Comparison of ENCODE assay signal across 10 mouse cellular contexts in genomic region chr6:114094251-114094650, GRCm38 (mm10). TPM values are rescaled to one million over a fixed set of nuclear protein-coding genes. Genes with fewer than 3 reads are reported as not detected.
DNase-seq lines count a peak whose midpoint lies in the region; ATAC-seq lines count a peak whose summit lies in the region.
"Had no signal": no experiment of that assay in that cellular context is flagged by ENCODE, and none has a peak within 500 bp of the region (broad histone marks: within the 10 kb centered on the region; RNA-seq: fewer than 3 reads in every experiment).

No protein-coding gene starts in this region.

- peak overlapping the region; percentile 49 for H3K27ac ChIP-seq in hindbrain, embryonic 12.5 days
- H3K27ac ChIP-seq: heart, embryonic 13.5 days; liver, embryonic 15.5 days had no signal

- DNase-seq in cerebellum, adult 9-10 months: no peak
- DNase-seq in left cerebral cortex, postnatal 36 days (ENCODE audit: low spot score in 2 of 2): peak; percentile 40 to 53
- peak; percentile 80 to 89 for DNase-seq in right cerebral cortex, postnatal 10 days (ENCODE audit: low spot score in 2 of 2)
- no peak for DNase-seq in kidney, postnatal 36 days
- DNase-seq in heart, adult 9 months (ENCODE audit: low spot score in 2 of 2): no peak
- DNase-seq in gastrocnemius, postnatal 14 days: no peak

- WGBS in hindbrain, embryonic 12.5 days: 18% methylated on average over 16 of the region's 16 CpGs

- no peak overlapping the region for H3K4me3 ChIP-seq in hindbrain, embryonic 12.5 days
- H3K4me3 ChIP-seq: heart, embryonic 13.5 days; liver, embryonic 15.5 days had no signal

- 0 out of 2 replicates have a peak overlapping the region, but pooled peaks have one; percentile 2 for H3K4me2 ChIP-seq in hindbrain, embryonic 12.5 days (replicated peaks)
- H3K4me2 ChIP-seq: heart, embryonic 13.5 days; liver, embryonic 15.5 days had no signal

- H3K36me3 ChIP-seq in hindbrain, embryonic 12.5 days: no peaks in the 10 kb centered on the region
- H3K36me3 ChIP-seq: heart, embryonic 13.5 days; liver, embryonic 15.5 days had no signal

- ATAC-seq in cerebellum, adult (ENCODE audit: insufficient number of reproducible peaks, low FRiP score, low TSS enrichment): peak; percentile 41; the same call in 1 of the 2 replicates
- peak; percentile 62; the same call in 1 of the 2 replicates for ATAC-seq in hindbrain, embryonic 12.5 days (ENCODE audit: low FRiP score)

- intact Hi-C loops in left cerebral cortex, postnatal 36 days (cut with DNase I): loop anchor here (2.0 to 10.0 kb wide), 3 partner anchors 39 to 603 kb away; no protein-coding TSS in a partner anchor
- intact Hi-C loops in gastrocnemius, postnatal 14 days (cut with DNase I; ENCODE audit: low total_unique reads): loop anchor here (5.0 to 10.0 kb wide), 3 partner anchors 158 to 601 kb away; no protein-coding TSS in a partner anchor

- H3K27me3 ChIP-seq in hindbrain, embryonic 12.5 days: peaks cover 1% of the 10 kb centered on the region; the same call in 1 of the 2 replicates
- H3K27me3 ChIP-seq: liver, embryonic 15.5 days had no signal

- H3K9ac ChIP-seq in hindbrain, embryonic 12.5 days: no peak overlapping the region; the same call in 1 of the 2 replicates
- H3K9ac ChIP-seq: heart, embryonic 13.5 days; liver, embryonic 15.5 days had no signal

- H3K4me1 ChIP-seq in hindbrain, embryonic 12.5 days: peaks cover 27% of the 10 kb centered on the region
- H3K4me1 ChIP-seq: heart, embryonic 13.5 days; liver, embryonic 15.5 days had no signal

- H3K9me3 ChIP-seq in hindbrain, embryonic 12.5 days (replicated peaks): no peaks in the 10 kb centered on the region
- H3K9me3 ChIP-seq: heart, embryonic 13.5 days; liver, embryonic 15.5 days had no signal

RNA-seq across cellular contexts. Expression of gene Slc6a11, which starts 36.8 kb away (rescaled TPM):
- 4.6 and 5.4 TPM in 2 replicates for polyA plus RNA-seq in hindbrain, embryonic 12.5 days (2016; fragmentation: Nextera tagmentation; extraction: Ambion mirVana)
- total RNA-seq in left cerebral cortex, postnatal 36 days (2021): 10 to 100 TPM; 80.9 to 87.4 TPM
- total RNA-seq in gastrocnemius, postnatal 14 days (2021): under 1 TPM; 0.23 to 0.24 TPM
- polyA plus RNA-seq: heart, embryonic 13.5 days had no signal

RNA-seq across cellular contexts. Expression of gene Atp2b2, which starts 51.8 kb away (rescaled TPM):
- polyA plus RNA-seq in hindbrain, embryonic 12.5 days (2016; fragmentation: Nextera tagmentation; extraction: Ambion mirVana): 12.1 and 12.4 TPM in 2 replicates
- 100 to 1,000 TPM; 722 to 790 TPM for total RNA-seq in left cerebral cortex, postnatal 36 days (2021)
- total RNA-seq in gastrocnemius, postnatal 14 days (2021): under 1 TPM; 0.27 to 0.53 TPM

Comparison
In these comparisons a context has a peak if more than half of its experiments do, and no peak if none do; other contexts are left out.
1. DNase-seq: peak in left cerebral cortex, postnatal 36 days (2 of 2) and right cerebral cortex, postnatal 10 days (2 of 2); none in cerebellum, adult 9-10 months (single experiment), kidney, postnatal 36 days (0 of 2), heart, adult 9 months (0 of 2) and gastrocnemius, postnatal 14 days (single experiment).
2. RNA of gene Slc6a11, which starts 36.8 kb away (total RNA-seq): 80.9 to 87.4 TPM in left cerebral cortex, postnatal 36 days; 0.23 to 0.24 TPM in gastrocnemius, postnatal 14 days; every median in the first group is over 10 times any median in the second.
3. RNA of gene Atp2b2, which starts 51.8 kb away (total RNA-seq): 722 to 790 TPM in left cerebral cortex, postnatal 36 days; 0.27 to 0.53 TPM in gastrocnemius, postnatal 14 days; every median in the first group is over 100 times any median in the second.